Mouse (Mus musculus): ENCODE measurements around the gene Llgl2.

Gene Llgl2

DNA sequence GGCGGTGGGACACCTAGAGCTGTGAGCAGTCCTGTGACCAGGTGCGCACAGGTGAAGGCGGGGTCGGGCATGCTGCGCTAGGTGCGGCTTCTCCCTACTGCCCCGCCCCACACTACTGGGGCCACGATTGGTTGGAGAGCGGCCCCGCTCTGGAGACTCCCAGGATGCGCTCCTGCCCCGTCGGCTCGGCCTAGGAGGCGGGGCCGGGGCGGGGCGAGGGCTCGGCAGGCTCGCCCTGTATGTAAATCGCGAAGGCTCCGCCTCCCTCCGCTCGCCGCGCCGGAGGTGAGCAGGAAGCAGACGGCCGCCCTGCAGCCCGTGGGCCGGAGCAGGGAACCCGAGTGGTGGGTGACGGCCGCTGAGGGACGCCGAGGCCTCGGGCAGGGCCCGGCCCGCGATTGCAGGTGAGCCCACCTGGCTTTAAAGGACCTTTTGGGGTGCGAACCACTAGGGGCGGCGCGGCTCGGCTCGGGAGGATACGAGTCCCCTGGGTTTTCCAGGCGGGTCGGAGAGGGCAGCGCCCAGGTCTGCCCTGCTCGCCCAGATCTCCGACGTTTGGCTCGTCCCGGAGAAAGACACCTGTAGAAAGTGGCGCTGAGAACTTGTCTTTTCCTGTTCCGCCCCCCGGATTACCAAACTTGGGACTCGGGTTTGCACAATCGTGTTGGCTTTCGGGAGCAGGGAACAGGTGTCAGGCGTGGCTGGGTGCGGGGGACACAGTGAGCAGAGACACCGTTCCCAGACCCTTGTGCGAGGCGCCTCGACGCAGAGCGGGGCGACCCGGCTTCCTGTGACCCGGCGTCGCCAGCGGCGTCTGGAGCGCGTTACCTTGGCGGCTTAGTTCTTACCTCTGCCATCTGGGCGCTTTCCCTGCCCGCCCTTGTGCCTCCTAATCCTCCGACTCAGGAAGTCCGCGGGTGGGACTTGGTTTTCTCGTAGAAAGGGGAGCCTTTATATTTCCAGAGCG, at the start of gene Llgl2:
Gene Llgl2, plus strand, starts transcription at position 276 of the 967 bp plus-strand sequence.
- in situ Hi-C loops (cut with MboI, MseI) = no loop called here

DNA sequence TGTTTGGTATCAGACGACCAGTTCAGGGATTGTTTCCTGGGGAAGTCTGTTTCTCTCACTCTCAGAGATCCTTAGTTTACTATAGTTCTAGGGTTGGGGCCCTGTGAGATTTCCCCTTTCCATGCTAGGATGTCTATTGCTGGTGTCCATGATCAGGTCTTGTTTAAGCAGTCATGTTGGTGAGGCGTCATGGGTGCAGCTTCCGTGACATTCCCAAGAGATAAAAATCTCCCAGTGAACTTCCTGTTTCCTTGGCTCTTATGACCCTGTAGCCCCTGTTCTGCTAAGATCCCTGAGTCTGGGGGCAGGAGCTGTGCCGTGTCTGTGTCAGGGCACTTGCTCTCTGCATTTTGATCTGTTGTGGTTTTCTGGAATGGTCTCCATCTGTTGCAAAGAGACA, 49.2 kb upstream of the Llgl2 start:
- in situ Hi-C loops (cut with MboI, MseI) = no loop called here

DNA sequence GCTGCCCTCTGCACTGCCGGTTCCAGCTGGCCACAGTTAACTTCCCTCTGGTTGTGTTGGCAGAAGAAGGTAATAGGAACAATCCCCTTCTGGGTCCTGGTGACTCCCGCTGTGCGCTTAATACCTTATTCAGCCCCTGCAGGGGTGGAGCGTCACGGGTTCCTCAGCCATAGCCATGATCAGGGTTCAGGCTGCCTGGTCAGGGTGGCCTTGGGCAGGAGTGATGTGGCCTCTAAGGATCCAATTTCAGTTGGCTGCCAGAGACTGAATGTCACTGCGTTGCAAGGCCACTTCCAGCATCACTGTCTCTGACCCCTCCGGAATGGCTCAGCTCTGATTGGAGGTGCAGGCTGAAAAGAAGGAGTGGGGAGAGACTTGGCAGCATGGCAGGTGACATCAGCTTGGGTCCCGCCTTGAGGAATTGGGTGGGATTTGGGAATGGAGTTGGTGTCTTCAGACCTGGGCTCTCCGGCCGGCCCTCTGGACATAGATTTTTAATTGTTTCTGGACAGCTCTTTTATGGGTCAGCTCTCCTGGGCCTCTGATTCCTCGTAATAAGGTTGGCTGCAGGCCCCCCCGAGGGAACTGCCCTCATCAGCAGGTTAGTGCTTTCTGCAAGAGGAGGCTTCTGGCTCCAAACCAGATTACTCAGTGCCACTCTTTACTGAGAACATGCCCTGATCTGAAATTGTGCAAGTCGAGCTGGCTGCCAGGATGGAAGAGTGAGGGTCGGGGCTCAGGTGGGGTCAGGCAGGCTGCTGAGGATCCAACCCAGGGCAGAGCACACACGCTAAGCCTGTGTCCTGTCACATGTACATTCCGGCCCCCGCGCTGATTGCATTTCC, 47.8 kb upstream of the Llgl2 start:
- in situ Hi-C loops (cut with MboI, MseI) = no loop called here

DNA sequence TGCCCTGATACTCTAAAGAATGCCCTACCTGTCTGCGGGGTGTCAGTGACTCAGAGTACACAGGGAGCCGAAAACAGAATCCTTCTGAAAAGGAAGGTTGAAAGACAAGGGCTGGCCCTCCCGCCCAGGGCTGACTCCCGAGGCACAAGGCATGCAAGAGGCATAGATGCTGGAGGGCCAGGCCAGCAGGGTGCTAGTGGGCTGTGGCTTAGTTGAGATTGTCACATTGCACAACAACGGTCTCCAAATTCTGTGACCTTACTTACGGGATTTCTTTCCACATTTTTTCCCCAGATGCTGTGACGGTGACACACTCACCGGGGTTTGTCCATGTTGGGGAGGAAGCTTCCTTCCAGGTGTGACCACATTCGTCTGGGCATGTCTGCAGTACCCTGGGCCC, 46.9 kb upstream of the Llgl2 start:
- in situ Hi-C loops (cut with MboI, MseI) = no loop called here

DNA sequence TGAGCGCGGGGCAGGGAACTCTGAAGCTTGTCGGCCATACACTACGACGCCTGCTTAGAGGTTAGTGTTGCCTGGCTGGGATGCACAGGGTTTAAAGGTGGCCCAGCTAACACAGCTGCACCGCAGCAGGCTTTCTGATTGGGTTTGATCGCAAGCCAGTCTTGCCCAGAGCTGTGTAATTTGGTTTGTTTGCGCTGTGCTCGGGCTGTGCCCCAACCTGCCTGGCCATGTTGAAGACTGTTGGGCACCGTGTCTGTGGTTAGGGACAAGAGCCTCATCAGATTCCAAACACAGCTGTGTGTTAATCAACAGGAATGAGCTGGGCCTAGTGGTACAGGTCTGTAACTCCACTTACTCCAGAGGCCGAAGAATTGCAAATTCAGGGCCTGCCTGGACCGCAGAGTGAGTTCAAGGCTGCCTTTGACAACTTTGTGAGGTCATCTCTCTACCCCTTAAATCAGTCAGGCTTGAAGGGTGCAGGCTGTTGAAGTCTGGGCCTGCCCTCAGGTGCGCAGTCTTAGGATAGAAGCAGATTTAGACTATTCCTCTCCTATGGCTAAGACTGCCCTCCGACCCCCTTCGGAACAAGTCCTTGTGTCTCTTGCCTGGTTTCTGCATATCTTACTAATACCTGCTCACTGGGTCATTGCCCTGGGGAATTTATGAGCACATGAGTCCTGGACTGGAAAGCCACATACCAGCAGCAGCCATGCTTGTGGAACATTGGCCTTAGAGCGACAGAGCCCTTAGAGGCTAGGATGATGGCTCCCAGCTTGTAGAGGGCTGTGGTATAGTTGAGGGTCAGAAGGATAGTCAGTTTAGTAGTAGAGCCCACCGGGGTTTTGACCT, 46.1 kb upstream of the Llgl2 start:
- in situ Hi-C loops (cut with MboI, MseI) = no loop called here

DNA sequence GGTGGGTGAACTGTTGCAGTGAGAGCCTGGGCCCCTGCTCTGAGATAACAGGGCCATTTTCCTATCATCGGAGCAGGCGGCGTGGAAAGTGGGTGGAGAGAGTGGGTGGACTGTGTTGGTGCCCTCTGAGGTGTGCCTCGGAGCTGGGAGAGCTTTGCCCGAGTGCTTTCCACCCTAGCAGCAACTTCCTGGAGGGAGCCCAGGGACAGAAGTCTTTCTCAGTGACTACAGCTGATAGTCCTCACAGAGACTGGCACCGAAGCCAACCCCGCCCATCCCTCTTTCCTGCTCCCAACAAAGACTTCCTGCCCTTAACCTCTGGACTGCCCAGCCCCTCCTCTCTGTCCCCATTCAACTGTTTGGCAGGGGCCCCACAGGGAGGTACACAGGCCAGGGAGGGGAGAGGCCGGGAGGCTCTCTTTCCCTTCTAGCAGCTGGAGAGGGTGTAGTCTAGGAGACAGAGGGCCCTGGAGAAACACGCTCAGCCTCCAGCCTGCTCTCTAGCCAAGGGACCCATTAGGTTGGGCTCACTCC, 44.7 kb upstream of the Llgl2 start:
- in situ Hi-C loops (cut with MboI, MseI) = no loop called here

DNA sequence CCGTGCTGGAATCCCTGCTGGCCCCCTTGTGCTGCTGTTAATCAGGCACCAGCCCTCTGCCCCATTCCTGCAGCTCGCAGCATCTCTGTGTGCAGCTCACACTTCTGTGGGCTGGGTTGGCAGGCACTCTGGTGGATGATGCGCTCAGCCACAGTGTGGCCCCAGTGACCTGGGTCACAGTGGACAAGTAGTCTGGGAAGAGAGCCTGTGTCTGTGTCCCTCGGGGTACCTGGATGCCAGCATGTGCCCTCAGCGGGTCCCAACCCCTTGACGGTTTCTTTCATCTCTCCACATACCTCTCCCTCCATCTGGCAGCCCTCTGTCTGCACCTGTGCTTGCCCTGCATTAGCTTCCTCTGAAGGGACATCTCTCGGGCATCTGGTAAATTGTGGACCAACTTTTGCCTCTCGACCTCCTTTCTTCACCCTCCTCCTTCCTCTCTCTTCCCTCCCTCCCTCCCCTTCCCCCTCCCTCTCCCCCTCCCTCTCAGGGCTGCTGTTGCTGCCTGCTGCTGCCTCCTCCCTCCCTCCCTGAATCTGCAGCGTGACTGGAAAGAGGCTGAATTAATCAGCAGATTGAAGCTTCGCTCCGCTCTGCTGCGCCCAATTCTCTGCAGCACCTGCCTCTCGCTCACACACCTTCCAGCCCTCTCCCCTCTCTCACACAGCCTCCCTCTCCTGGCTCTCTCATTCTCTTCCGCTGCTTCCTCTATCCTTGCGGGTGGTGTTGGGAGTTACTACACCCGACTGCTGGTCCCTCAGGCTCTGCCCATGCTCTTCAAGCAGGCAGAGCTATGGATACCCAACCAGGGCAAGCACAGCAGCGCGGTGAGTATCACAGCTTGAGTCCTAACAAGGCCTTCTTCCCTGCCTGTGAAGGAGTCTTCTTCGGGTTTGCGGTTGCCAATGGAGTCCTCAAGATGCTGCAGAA, 43.4 kb upstream of the Llgl2 start:
- in situ Hi-C loops (cut with MboI, MseI) = no loop called here

DNA sequence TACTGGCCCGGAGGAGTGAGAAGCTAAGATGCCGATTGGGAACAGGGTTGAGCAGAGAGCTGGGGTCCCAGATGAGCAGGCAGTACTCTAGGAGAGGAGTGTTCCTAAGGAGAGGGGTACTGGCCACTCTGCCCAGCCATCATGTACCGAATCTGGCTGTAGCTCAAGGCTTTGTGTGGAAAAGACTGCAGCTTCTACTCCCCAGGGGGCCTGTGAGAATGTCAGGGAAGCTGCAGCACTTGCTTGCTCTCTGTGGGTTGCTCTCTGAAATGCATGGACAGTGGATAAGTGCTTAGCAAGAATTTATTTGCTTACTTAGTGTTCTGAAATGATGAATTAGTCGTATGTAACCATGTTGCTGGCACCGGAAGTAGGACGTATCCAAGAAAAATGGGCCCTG, 37.4 kb upstream of the Llgl2 start:
- in situ Hi-C loops (cut with MboI, MseI) = loop anchor here in 1 of 2 experiments (5.0 kb wide), 1 partner anchor 66 kb away; no protein-coding TSS in a partner anchor

DNA sequence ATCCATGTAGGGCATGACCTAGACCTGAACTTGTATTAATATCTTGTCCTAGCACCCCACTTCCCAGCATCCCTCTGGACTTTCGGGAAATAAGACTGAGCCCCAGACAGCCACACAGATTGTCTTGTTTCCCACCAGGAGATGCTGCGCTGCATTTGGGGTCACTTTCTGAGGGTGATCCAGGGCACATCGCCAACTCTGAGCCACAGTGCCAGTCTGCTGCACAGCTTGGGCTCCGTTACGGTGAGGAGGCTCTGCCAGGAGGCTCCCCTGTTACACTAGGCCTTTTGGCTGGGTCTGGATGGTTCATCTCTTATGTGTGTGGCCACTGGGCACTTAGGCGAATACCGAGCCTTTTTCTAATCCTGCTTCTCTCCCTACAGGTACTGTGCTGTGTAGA, 34.1 kb upstream of the Llgl2 start:
- in situ Hi-C loops (cut with MboI, MseI) = loop anchor here in 1 of 2 experiments (5.0 kb wide), 2 partner anchors 63 to 1768 kb away; no protein-coding TSS in a partner anchor

DNA sequence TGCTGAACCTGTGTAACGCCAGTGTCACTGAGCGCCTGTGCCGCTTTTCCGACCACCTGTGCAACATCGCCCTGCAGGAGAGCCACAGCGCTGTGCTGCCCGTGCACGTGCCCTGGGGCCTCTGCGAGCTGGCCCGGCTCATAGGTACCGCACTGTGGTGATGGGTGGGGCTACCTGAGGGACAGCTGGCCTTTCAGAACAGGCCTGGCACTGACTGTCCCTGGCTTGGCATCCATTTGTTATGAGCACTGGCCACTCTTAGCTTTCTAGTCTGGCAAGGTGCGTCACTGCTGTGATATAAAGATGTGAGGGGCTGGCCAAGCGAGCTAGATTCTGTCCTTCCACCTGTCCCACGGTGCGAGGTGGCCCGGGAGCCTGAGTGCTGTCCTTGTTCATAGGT, 31.9 kb upstream of the Llgl2 start:
- in situ Hi-C loops (cut with MboI, MseI) = loop anchor here in 1 of 2 experiments (5.0 kb wide), 1 partner anchor 1765 kb away; no protein-coding TSS in a partner anchor

DNA sequence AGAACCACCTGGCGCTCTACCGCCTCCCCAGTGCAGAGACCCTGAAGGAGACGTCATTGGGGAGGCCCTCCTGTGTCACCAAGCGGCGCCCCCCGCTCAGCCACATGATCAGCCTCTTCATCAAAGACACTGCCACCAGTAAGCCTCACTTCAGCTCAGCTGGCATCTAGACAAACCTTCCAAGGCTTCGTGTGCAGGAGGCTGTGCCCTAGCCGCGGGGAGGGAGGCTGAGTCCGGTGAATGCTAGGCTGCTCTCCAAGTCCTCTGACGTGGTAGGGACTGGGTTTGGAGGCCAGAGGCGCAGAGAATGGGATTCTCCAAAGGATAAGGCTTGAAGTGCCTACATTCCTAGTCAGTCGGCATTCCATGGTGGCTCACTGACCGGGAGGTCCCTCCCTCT, 31.5 kb upstream of the Llgl2 start:
- in situ Hi-C loops (cut with MboI, MseI) = loop anchor here in 1 of 2 experiments (5.0 kb wide), 1 partner anchor 1765 kb away; no protein-coding TSS in a partner anchor

DNA sequence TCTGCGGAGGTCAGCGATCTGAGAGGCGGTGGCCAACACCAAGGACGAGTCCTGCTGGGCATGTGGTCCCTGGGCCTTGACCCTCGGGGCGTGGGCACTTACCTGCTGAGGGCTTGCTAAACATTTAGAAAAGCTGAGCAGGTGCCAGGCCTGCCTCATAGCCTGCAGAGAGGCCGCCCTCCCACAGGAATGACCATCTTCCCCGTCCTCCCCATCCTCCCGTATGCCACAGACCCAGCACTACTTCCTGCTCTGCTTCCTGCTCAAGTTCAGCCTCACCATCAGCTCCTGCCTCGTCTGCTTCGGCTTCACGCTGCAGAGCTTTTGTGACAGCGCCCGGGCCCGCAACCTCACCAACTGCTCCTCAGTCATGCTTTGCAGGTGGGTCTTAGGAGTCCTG, 27.0 kb upstream of the Llgl2 start:
- in situ Hi-C loops (cut with MboI, MseI) = no loop called here

DNA sequence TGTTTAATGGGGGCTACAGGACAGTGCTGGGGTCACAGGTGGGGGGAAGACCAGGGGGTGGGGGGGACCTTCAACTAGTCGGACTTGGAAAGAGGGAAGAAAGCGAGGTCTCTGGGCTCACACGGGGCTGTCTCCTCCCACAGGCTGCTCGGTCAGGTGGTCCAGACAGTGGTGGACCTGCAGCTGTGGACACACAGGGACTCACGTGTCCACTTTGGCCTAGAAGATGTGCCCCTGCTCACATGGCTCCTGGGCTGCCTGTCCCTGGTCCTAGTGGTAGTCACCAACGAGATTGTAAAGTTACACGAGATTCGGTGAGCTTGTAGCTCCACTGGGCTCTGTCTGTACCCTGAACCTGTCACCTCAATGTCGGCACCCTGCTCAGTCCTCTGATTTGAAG, 26.2 kb upstream of the Llgl2 start:
- in situ Hi-C loops (cut with MboI, MseI) = no loop called here

DNA sequence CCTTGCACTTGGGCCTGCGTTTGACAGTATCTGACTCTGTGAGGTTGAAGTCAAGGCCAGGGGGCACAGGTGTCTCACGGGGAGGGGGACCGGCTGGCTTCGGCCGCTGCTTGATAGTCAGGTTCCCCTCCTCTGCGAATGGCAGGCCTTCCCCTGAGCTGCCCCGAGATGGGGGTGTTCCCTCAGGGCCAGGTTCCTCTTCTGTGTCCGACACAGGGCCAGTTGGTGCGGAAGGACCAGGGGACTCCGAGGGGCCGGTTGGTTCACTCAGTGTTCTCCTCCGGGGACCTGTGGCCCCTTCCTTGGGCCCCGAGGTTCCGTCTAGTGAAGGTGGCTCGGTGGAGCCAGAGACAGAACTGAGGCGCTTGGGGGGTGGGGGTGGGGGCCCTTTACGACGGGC, 22.9 kb upstream of the Llgl2 start:
- in situ Hi-C loops (cut with MboI, MseI) = no loop called here

DNA sequence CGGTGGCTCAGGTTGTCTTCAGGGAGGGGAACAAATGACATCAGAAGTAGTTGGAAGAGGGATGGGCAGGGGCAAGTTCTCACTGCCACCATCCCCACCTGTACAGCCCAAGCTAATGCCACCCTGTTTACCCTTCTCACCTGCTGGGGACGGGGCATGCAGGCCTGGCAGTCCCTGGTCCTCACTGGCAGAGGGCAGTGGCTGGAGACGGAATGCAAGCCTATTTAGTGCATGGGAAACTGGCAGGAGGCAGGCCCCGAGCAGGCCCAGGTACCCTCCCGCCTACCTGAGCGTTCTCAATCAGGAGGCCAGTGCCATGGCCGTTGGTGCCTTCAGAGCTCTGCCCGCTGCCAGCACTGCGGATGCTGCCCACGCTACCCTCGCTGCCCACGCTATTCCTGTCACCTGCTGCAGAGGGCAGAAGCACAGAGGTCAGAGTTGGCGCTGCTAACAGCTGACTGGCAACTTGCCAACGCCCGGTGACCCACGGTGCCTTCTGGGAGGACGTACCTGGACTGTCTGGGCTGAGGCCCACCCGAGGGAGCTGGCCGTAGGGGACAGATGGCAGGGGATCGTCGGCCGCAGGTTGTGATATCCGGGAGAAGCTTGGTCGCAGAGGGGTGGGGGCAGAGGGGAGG, 20.7 kb upstream of the Llgl2 start:
- in situ Hi-C loops (cut with MboI, MseI) = no loop called here

DNA sequence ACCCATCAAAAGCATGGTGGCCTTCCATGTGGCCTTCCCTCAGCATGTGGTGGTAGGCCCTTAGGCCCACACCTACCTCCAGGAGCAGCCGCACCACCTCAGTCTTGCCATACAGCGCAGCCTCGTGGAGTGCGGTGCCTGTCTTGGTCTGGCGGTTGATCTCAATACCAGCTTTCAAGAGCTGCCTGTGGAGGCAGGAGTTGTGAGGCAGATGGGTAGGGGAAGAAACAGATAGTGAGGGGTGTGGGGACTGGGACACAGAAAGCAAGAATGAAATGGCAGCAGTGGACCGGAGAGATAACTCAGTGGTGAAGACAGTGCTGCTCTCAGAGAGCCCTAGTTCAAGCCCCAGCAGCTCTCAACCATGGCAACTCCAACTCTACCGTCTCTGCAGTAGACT, 18.8 kb upstream of the Llgl2 start:
- in situ Hi-C loops (cut with MboI, MseI) = no loop called here

DNA sequence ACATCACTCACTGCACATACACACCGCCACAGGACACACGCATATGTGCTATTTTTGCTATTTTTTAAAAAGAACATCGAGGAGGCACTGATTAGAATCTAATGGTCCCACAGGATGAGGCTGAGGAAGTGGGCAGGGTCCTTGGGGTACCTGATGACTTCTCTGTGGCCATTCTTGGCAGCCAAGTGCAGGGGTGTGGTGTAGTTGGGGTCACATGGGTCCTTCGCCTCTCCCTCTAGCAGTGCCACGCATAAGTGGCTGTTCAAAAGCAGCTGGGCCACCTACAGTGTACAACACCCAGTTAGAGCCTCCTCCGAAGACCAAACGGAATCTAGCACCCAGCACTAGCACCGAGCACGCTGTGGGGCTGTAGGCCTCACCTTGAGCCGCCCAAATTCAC, 17.7 kb upstream of the Llgl2 start:
- in situ Hi-C loops (cut with MboI, MseI) = no loop called here

DNA sequence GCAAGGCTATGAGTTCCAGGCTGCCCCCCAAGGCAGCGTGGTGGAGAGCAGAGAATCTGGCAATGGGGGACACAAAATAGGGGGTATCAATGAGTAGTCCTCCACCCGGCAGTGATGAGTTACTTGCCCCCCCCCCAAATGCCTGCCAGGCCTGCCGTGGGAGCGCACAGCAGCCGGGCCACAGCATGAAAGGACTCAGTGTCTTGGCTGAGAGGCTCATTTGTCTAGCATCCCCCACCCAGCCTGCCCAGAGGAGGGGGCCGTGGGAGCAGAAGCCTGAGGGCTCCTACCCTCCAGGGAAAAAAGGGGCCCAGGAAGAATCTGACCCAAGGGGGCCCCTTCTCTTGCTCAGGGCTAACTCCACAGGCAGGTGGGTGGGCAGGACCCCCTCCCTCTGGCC, 16.5 kb upstream of the Llgl2 start:
- in situ Hi-C loops (cut with MboI, MseI) = no loop called here

DNA sequence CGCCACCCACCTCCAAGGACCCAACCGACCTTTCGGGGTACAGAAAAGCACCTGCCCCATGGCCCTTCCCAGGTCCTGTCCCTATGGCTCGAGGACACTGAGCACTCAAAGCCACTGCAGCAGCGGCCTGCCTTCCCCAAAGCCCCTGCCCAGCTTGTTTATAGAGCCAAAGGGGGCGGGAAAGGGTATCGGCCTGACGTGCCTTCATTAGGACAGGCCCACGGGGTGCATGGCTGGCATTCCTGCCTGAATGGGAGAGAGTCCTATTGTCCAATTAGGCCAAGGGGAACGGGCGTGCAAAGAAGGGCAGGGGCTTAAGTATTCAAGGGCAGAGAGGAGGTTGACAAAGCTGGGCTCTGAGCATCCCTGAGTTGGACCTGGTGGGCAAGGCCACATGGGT, 15.9 kb upstream of the Llgl2 start:
- in situ Hi-C loops (cut with MboI, MseI) = no loop called here
